In genomic region chr4:68768256-68768655, GRCm38 (mm10) we compare ENCODE assay signal across 15 mouse cellular contexts.
A peak's percentile ranks its signal among the peaks of the same experiment; 100 is the strongest.
DNase-seq lines count a peak whose midpoint lies in the region; ATAC-seq and TF ChIP-seq lines count a peak whose summit lies in the region.
"Had no signal": no experiment of that assay in that cellular context is flagged by ENCODE, and none has a peak within 500 bp of the region (broad histone marks: within the 10 kb centered on the region; RNA-seq: fewer than 3 reads in every experiment).

No protein-coding gene starts in this region.

- ATAC-seq in forebrain, embryonic 15.5 days (replicated peaks): peak; percentile 54
- ATAC-seq: intestine, embryonic 16.5 days had no signal

- no peaks in the 10 kb centered on the region for H3K9me3 ChIP-seq in forebrain, embryonic 15.5 days
- H3K9me3 ChIP-seq: neural tube, embryonic 13.5 days had no signal

- H3K9ac ChIP-seq in forebrain, embryonic 15.5 days (replicated peaks): no peak overlapping the region
- H3K9ac ChIP-seq: liver, embryonic 14.5 days; neural tube, embryonic 13.5 days had no signal

- no peaks in the 10 kb centered on the region for H3K36me3 ChIP-seq in forebrain, embryonic 15.5 days
- H3K36me3 ChIP-seq: neural tube, embryonic 13.5 days had no signal

- peak overlapping the region; percentile 69 for H3K27ac ChIP-seq in left cerebral cortex, adult 2 months
- peak overlapping the region; percentile 28; the same call in 1 of the 2 replicates for H3K27ac ChIP-seq in forebrain, embryonic 15.5 days (replicated peaks)
- H3K27ac ChIP-seq: liver, embryonic 14.5 days; neural tube, embryonic 13.5 days had no signal

- no peak overlapping the region for H3K4me2 ChIP-seq in forebrain, embryonic 15.5 days (replicated peaks)
- H3K4me2 ChIP-seq: neural tube, embryonic 13.5 days had no signal

- TF ChIP-seq CTCF in left cerebral cortex, adult 2 months (IDR thresholded peaks at IDR 0.05): no peak
- TF ChIP-seq CTCF in brain, embryonic 14.5 days (IDR thresholded peaks at IDR 0.05; ENCODE audit: borderline replicate concordance, extremely low read depth, insufficient read depth, insufficient read length): no peak

- TF ChIP-seq POLR2A in brain, embryonic 14.5 days (IDR thresholded peaks at IDR 0.05; ENCODE audit: borderline replicate concordance, extremely low read depth, insufficient read depth, insufficient read length, poor library complexity, severe bottlenecking): no peak

- WGBS in forebrain, embryonic 15.5 days: 21% methylated on average over 5 of the region's 5 CpGs

- H3K4me3 ChIP-seq in left cerebral cortex, adult 2 months: no peak overlapping the region
- no peak overlapping the region for H3K4me3 ChIP-seq in forebrain, embryonic 15.5 days
- H3K4me3 ChIP-seq: megakaryocyte, embryonic 14.5 days; neural tube, embryonic 13.5 days had no signal

- H3K27me3 ChIP-seq in forebrain, embryonic 15.5 days: no peaks in the 10 kb centered on the region
- H3K27me3 ChIP-seq: megakaryocyte, embryonic 14.5 days; neural tube, embryonic 13.5 days had no signal

- no peak for DNase-seq in left cerebral cortex, adult 2 months (ENCODE audit: extremely low spot score in 1 of 2, low spot score in 2 of 2)
- no peak for DNase-seq in left cerebral cortex, adult 9 months (ENCODE audit: low spot score in 2 of 2)
- DNase-seq in brain, embryonic 14.5 days (ENCODE audit: low read depth): peak; percentile 76
- peak; percentile 85 for DNase-seq in cerebellum, adult 18-20 months
- no peak for DNase-seq in urinary bladder, postnatal 4 days (ENCODE audit: low spot score in 2 of 2)
- no peak for DNase-seq in thymus, postnatal 36 days
- no peak for DNase-seq in embryo, embryonic 9.5 days (ENCODE audit: extremely low spot score)
- DNase-seq: adrenal gland, postnatal 25 days; kidney, postnatal 25 days; thymus, adult 18-20 months had no signal

- intact Hi-C loops in left cerebral cortex, adult 2 months (cut with DNase I): loop anchor here (5.0 to 10.0 kb wide), 2 partner anchors 184 to 743 kb away; partner anchors contain the start of gene Brinp1

- peaks cover 19% of the 10 kb centered on the region for H3K4me1 ChIP-seq in forebrain, embryonic 15.5 days
- H3K4me1 ChIP-seq: megakaryocyte, embryonic 14.5 days had no signal

Comparison
In these comparisons a context has a peak if more than half of its experiments do, and no peak if none do; other contexts are left out.
1. DNase-seq: peak in brain, embryonic 14.5 days (single experiment) and cerebellum, adult 18-20 months (2 of 2); none in left cerebral cortex, adult 2 months (0 of 2), left cerebral cortex, adult 9 months (0 of 2), urinary bladder, postnatal 4 days (0 of 2), thymus, postnatal 36 days (0 of 2) and embryo, embryonic 9.5 days (single experiment).